Mouse (Mus musculus) central nervous system, embryonic 11.5 days (tissue): ENCODE data around the gene Zfp931. TPM values are rescaled to one million over a fixed set of nuclear protein-coding genes. Genes with fewer than 3 reads are reported as not detected.

Experiments
- polyA plus RNA-seq: library from polyadenylated mRNA; depleted of rRNA; stranded (reverse); fragments of >200 nt; gene quantifications from 2 replicates; pipeline ENCODE4 v1.2.3, GENCODE M21; 2012; rRNA removed

Gene Zfp931
- 5.9 and 10.4 TPM in 2 replicates for polyA plus RNA-seq

GRCm38 (mm10) chr2:178078166-178078717 is at the start of gene Zfp931:
Zfp931 (minus strand) TSS chr2:178078476.

GRCm38 (mm10) chr2:178118801-178119560 is 40.7 kb upstream of the Zfp931 start, which contains the start of gene Phactr3:
Phactr3 (plus strand) TSS chr2:178118975.

GRCm38 (mm10) chr2:178023011-178023611 is 55.2 kb downstream of the Zfp931 start, which contains the start of gene Zfp971:
Zfp971 (plus strand) TSS chr2:178023284.

Other genes starting within 250 kb of the Zfp931 start
- 21.6 and 61.9 TPM in 2 replicates for gene Gm14325, start 238.1 kb downstream of the Zfp931 start, polyA plus RNA-seq
- gene Gm14327, start 181.4 kb downstream of the Zfp931 start, polyA plus RNA-seq: 0.34 and 3.2 TPM in 2 replicates
- gene Zfp972, start 152.9 kb downstream of the Zfp931 start, polyA plus RNA-seq: 0.35 and 0.60 TPM in 2 replicates
- gene Gm14326, start 121.2 kb downstream of the Zfp931 start, polyA plus RNA-seq: 5.0 and 11.5 TPM in 2 replicates
- gene Zfp971, start 55.2 kb downstream of the Zfp931 start, polyA plus RNA-seq: 4.7 and 10.8 TPM in 2 replicates
- gene Phactr3, start 40.5 kb upstream of the Zfp931 start, polyA plus RNA-seq: 9.4 and 15.1 TPM in 2 replicates